Mouse (Mus musculus) midbrain, embryonic 11.5 days (tissue): Measurements from ENCODE around the gene Smim22. TPM values are rescaled to one million over a fixed set of nuclear protein-coding genes. Genes with fewer than 3 reads are reported as not detected.

Experiments
- ATAC-seq: fragments of 200-750 bp; cut with Nextera tagmentation; 2 replicates; pipeline ENCODE4 v1.8.0; 2017; ENCODE audit warnings: moderate TSS enrichment, moderate library complexity; ENCODE audit not compliant: low FRiP score
- DNase-seq: peaks from one replicate; pipeline ENCODE4 v3.0.0; 2015; ENCODE audit warnings: low spot score; ENCODE audit errors: missing footprints
- H3K27ac ChIP-seq: fragments of 300-500 bp; sonication (generic); 2 replicates; pipeline ENCODE4 v1.5.1; 2014; ENCODE audit warnings: low read depth, low read length
- H3K27me3 ChIP-seq: fragments of 300-500 bp; sonication (generic); 2 replicates; pipeline ENCODE4 v1.6.1; 2014; ENCODE audit warnings: mild to moderate bottlenecking, low read length, moderate library complexity, mixed read lengths; ENCODE audit not compliant: control insufficient read depth, insufficient read depth
- H3K36me3 ChIP-seq: fragments of 300-500 bp; sonication (generic); 2 replicates; pipeline ENCODE4 v1.6.1; 2014; ENCODE audit warnings: mild to moderate bottlenecking, low read length, moderate library complexity, mixed read lengths; ENCODE audit not compliant: control insufficient read depth, insufficient read depth
- H3K4me1 ChIP-seq: fragments of 300-500 bp; sonication (generic); 2 replicates; pipeline ENCODE4 v1.6.1; 2014; ENCODE audit warnings: low read length; ENCODE audit not compliant: control insufficient read depth, insufficient read depth
- H3K4me2 ChIP-seq: fragments of 300-500 bp; sonication (generic); 2 replicates; pipeline ENCODE4 v1.6.1; 2014; ENCODE audit warnings: mild to moderate bottlenecking, moderate library complexity
- H3K4me3 ChIP-seq: fragments of 300-500 bp; sonication (generic); 2 replicates; pipeline ENCODE4 v1.5.1; 2014; ENCODE audit warnings: low read depth, low read length
- H3K9ac ChIP-seq: fragments of 300-500 bp; sonication (generic); 2 replicates; pipeline ENCODE4 v1.6.1; 2014; ENCODE audit warnings: low read length
- H3K9me3 ChIP-seq: fragments of 300-500 bp; sonication (generic); 2 replicates; pipeline ENCODE4 v1.6.1; 2016; ENCODE audit warnings: low read length; ENCODE audit not compliant: control insufficient read depth
- WGBS: fragments of 180-500 bp; shearing (Covaris S2); extraction: QIAGEN DNeasy Blood & Tissue Kit; methylation state at CpG from one replicate; pipeline ENCODE4 v1.1.7; 2014; 5-methylcytosine and 5-hydroxymethylcytosine counted together
- polyA plus RNA-seq: library from polyadenylated mRNA; unstranded; fragments of >200 nt; fragmentation: Nextera tagmentation; extraction: Ambion mirVana; gene quantifications from 2 replicates; pipeline ENCODE4 v1.2.1, GENCODE M21; 2014

Gene Smim22
- polyA plus RNA-seq, 1 experiment from 2014 or later = not detected

- no peaks in the 10 kb centered on the region for H3K27me3 ChIP-seq
- 94% methylated on average over 4 of the region's 4 CpGs for WGBS
- no peaks in the 10 kb centered on the region for H3K9me3 ChIP-seq
- DNase-seq = no peak
- no peak overlapping the region for H3K4me3 ChIP-seq
- no peak for ATAC-seq
- no peak overlapping the region for H3K9ac ChIP-seq
- H3K36me3 ChIP-seq = peaks cover 28% of the 10 kb centered on the region
- no peak overlapping the region for H3K4me2 ChIP-seq
- H3K4me1 ChIP-seq = peaks cover 9% of the 10 kb centered on the region
- H3K27ac ChIP-seq = no peak overlapping the region
Measured at GRCm38 (mm10) chr16:5014578-5014977, 7.5 kb downstream of the Smim22 start.

GRCm38 (mm10) chr16:5024021-5024420 is 16.9 kb downstream of the Smim22 start:
- Histone ChIP-seq H3K36me3 (peaks cover 50% of the 10 kb centered on the region), H3K9ac (no peak overlapping the region), H3K4me1 (no peaks in the 10 kb centered on the region), H3K4me2 (no peak overlapping the region), H3K9me3 (no peaks in the 10 kb centered on the region), H3K27ac (no peak overlapping the region), H3K4me3 (no peak overlapping the region), H3K27me3 (no peaks in the 10 kb centered on the region)
- ATAC-seq (no peak), DNase-seq (no peak)
- WGBS = 93% methylated on average over 3 of the region's 3 CpGs

- Histone ChIP-seq H3K36me3 (peaks cover 52% of the 10 kb centered on the region), H3K27me3 (no peaks in the 10 kb centered on the region), H3K9me3 (no peaks in the 10 kb centered on the region), H3K4me2 (no peak overlapping the region), H3K4me1 (no peaks in the 10 kb centered on the region), H3K9ac (no peak overlapping the region), H3K4me3 (no peak overlapping the region), H3K27ac (no peak overlapping the region)
- 58% methylated on average over 2 of the region's 2 CpGs for WGBS
- ATAC-seq = no peak
- DNase-seq = no peak
Measured at GRCm38 (mm10) chr16:5029847-5030246, 22.8 kb downstream of the Smim22 start.

- Histone ChIP-seq H3K36me3 (peaks cover 44% of the 10 kb centered on the region), H3K4me1 (no peaks in the 10 kb centered on the region), H3K4me3 (no peak overlapping the region), H3K4me2 (no peak overlapping the region), H3K27ac (no peak overlapping the region), H3K27me3 (no peaks in the 10 kb centered on the region), H3K9ac (no peak overlapping the region), H3K9me3 (no peaks in the 10 kb centered on the region)
- DNase-seq (no peak), ATAC-seq (no peak)
- 96% methylated on average over 3 of the region's 3 CpGs for whole genome bisulfite sequencing
Measured at GRCm38 (mm10) chr16:5035591-5035990, 28.5 kb downstream of the Smim22 start.

- Histone ChIP-seq H3K36me3 (peaks cover 36% of the 10 kb centered on the region), H3K9me3 (no peaks in the 10 kb centered on the region), H3K4me3 (no peak overlapping the region), H3K27ac (no peak overlapping the region), H3K4me1 (no peaks in the 10 kb centered on the region), H3K4me2 (no peak overlapping the region), H3K27me3 (no peaks in the 10 kb centered on the region), H3K9ac (no peak overlapping the region)
- DNase-seq (no peak), ATAC-seq (no peak)
- 88% methylated on average over 5 of the region's 5 CpGs for WGBS
Measured at GRCm38 (mm10) chr16:5036649-5037234, 29.7 kb downstream of the Smim22 start.

- Histone ChIP-seq H3K4me3 (no peak overlapping the region), H3K4me2 (no peak overlapping the region), H3K9me3 (no peaks in the 10 kb centered on the region), H3K4me1 (peaks cover 10% of the 10 kb centered on the region), H3K27me3 (no peaks in the 10 kb centered on the region), H3K27ac (no peak overlapping the region), H3K9ac (no peak overlapping the region), H3K36me3 (peaks cover 22% of the 10 kb centered on the region)
- DNase-seq = no peak
- 92% methylated on average over 3 of the region's 3 CpGs for WGBS
- no peak for ATAC-seq
Measured at GRCm38 (mm10) chr16:5045322-5045721, 38.2 kb downstream of the Smim22 start.

GRCm38 (mm10) chr16:5049182-5049773 is 42.2 kb downstream of the Smim22 start:
- Histone ChIP-seq H3K9ac (peak overlapping the region; percentile 66), H3K27me3 (no peaks in the 10 kb centered on the region), H3K36me3 (peaks cover 10% of the 10 kb centered on the region; the same call in 1 of the 2 replicates), H3K4me2 (peak overlapping the region; percentile 86), H3K4me1 (peaks cover 21% of the 10 kb centered on the region), H3K4me3 (peak overlapping the region; percentile 57), H3K9me3 (no peaks in the 10 kb centered on the region), H3K27ac (peak overlapping the region; percentile 73)
- DNase-seq (no peak), ATAC-seq (peak; percentile 70)
- WGBS = under 1% methylated on average over 38 of the region's 38 CpGs

GRCm38 (mm10) chr16:5049774-5050234 is 42.7 kb downstream of the Smim22 start, which contains the start of the genes Glyr1 and Ubn1:
TSS of gene Glyr1 (minus strand) at chr16:5049863.
TSS of gene Ubn1 (plus strand) at chr16:5050057.
- H3K9ac ChIP-seq = peak within 1 kb of the TSS; percentile 81
- peak within 1 kb of the TSS; percentile 97 for H3K4me2 ChIP-seq
- H3K27ac ChIP-seq = peak within 1 kb of the TSS; percentile 88
- H3K9me3 ChIP-seq = no peaks in the 10 kb centered on the region
- H3K4me1 ChIP-seq = peaks cover 21% of the 10 kb centered on the region
- no peaks in the 10 kb centered on the region for H3K27me3 ChIP-seq
- under 1% methylated on average over 56 of the region's 56 CpGs for WGBS
- peak; percentile 99 for DNase-seq
- ATAC-seq = peak; percentile 99
- H3K36me3 ChIP-seq = peaks cover 9% of the 10 kb centered on the region; the same call in 1 of the 2 replicates
- H3K4me3 ChIP-seq = peak within 1 kb of the TSS; percentile 57
